Mouse (Mus musculus): ENCODE data around the gene Cttnbp2nl. TPM values are rescaled to one million over a fixed set of nuclear protein-coding genes. Genes with fewer than 3 reads are reported as not detected.

The Cttnbp2nl gene
- total and polyA plus RNA-seq, 2 experiments from 2014 or later: 34.1 to 45.7 TPM

DNA sequence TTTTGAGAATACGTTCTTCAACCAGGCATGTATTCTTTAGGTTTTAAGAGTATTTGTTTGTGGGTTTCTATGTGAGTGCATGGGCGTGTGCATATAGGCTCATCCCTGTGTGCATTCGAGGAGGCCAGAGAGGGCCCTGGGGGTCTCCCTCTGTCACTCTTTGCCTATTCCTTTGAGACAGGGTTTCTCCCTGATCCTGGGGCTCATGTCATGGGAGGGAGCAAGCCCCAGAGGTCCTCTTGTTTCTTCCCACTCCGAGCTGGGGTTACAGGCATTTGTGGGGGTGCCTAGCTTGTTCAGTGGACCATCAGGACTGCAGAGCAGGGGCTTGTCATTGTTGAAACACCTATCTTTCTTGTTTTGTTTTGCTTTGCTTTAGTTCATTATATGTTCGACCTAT is 65.1 kb downstream of the Cttnbp2nl start:
- no peaks in the 10 kb centered on the region for H3K36me3 ChIP-seq (ENCODE audit: insufficient read depth, low read length)
- ATAC-seq (ENCODE audit: low FRiP score): no peak
- no peaks in the 10 kb centered on the region for H3K9me3 ChIP-seq (ENCODE audit: low read length)

DNA sequence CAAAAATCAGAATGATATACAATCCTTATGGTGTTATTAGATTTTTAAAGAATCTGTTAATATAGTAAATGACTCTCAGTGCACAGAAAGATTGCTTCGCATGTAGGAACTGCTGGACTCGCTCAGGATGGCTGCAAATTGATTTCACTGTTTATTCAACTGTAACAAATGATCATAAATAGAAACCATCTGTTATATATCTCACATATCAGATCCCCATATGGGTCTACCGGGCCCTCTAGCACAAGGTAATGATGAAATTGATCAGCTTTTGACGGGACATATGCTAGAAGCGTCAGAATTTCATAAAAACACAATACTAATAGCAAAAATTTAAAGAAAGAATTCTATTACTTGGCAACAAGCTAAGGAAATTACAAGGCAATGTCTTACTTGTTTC is 73.2 kb downstream of the Cttnbp2nl start:
- H3K27ac ChIP-seq (ENCODE audit: low read depth, low read length): no peak overlapping the region
- H3K9ac ChIP-seq (replicated peaks; ENCODE audit: low read length, poor library complexity, severe bottlenecking): no peak overlapping the region
- no peak for TF ChIP-seq CTCF (IDR thresholded peaks at IDR 0.05)
- H3K36me3 ChIP-seq (ENCODE audit: insufficient read depth, low read length): no peaks in the 10 kb centered on the region
- H3K9me3 ChIP-seq (ENCODE audit: low read length): no peaks in the 10 kb centered on the region
- H3K4me2 ChIP-seq (ENCODE audit: low read depth, low read length, poor library complexity, severe bottlenecking): no peak overlapping the region
- no peaks in the 10 kb centered on the region for H3K27me3 ChIP-seq (ENCODE audit: insufficient read depth, low read length)
- WGBS: 77% methylated on average over 5 of the region's 5 CpGs
- no peak for DNase-seq (ENCODE audit: low spot score)
- no peak for ATAC-seq (ENCODE audit: low FRiP score)
- H3K4me1 ChIP-seq (ENCODE audit: insufficient read depth, low read length): no peaks in the 10 kb centered on the region
- no peak overlapping the region for H3K4me3 ChIP-seq (ENCODE audit: low read depth, low read length)

More for the DNA sequence above, 65.1 kb downstream of the Cttnbp2nl start:
- Histone ChIP-seq H3K4me1 (ENCODE audit: insufficient read depth, low read length) (no peaks in the 10 kb centered on the region), H3K27me3 (ENCODE audit: insufficient read depth, low read length) (no peaks in the 10 kb centered on the region), H3K4me3 (ENCODE audit: low read depth, low read length) (no peak overlapping the region), H3K27ac (ENCODE audit: low read depth, low read length) (no peak overlapping the region), H3K9ac (replicated peaks; ENCODE audit: low read length, poor library complexity, severe bottlenecking) (no peak overlapping the region), H3K4me2 (ENCODE audit: low read depth, low read length, poor library complexity, severe bottlenecking) (no peak overlapping the region)
- no peak for TF ChIP-seq CTCF (IDR thresholded peaks at IDR 0.05)
- 81% methylated on average over 5 of the region's 5 CpGs for WGBS
- no peak for DNase-seq (ENCODE audit: low spot score)

DNA sequence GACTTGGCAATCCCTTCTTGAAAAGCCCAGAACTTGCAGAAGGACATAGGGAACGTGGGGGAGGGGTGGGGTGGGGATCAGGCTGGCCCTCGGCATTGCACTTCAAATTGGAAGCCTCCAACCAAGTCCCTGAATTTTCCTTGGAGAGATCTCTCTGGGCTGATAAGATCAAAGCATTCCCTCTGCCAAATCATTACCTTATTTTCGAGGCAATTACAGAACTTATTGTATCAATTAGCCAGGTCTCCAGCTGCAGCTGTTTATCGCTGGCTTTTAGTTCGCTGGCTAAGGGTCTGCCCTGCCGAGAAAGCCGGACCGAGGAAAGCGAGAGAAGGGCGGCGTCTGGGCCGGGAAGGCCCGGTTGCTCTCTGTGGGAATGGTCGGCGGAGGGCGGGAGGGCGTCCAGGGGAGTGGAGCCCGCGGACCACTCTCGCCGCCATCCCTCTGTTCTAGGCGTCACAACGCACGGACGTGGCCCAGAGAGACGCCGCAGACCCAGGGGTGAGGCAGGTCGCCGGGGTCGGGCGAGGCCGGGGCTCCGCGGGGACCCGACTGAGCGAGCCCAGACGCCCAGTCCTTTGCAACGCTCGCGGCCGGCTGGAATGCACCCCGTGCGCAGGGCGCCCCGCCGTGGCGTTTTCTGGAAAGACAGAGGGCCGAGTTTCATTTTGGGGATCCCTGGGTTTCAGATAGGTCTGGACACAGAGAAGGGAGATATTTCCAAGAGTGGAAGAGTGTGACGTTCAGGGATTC is 85.2 kb downstream of the Cttnbp2nl start:
- peak; percentile 57 for ATAC-seq (ENCODE audit: low FRiP score)

DNA sequence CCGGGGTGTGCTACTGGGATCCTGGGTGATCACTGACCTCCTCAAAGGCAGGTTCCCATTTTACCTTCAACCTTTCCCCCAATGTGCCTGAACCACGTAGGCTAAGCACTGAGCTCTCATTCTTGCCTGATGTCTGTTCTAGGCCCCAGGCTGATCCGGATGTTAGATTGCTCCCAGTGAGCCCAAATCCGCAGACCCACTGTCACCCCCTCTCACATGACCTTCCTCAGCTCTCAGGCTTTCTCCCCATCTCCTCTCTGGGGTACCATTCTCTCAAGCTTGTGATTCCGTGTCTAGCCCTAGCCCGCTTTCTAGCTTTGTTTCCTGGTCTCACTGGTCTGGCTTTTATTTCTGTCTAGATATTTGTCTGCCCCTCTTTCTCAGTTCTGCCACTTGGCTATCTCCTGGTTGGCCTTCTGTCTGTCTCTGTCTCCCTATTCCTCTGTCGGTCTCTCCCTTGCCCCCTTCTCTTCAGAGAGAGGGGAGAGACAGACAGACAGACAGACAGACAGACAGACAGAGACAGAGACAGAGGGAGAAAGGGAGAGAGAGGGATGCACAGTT is 86.9 kb downstream of the Cttnbp2nl start:
- Histone ChIP-seq H3K27ac (ENCODE audit: low read depth, low read length) (no peak overlapping the region), H3K9ac (replicated peaks; ENCODE audit: low read length, poor library complexity, severe bottlenecking) (no peak overlapping the region), H3K4me2 (ENCODE audit: low read depth, low read length, poor library complexity, severe bottlenecking) (no peak overlapping the region), H3K36me3 (ENCODE audit: insufficient read depth, low read length) (no peaks in the 10 kb centered on the region), H3K9me3 (ENCODE audit: low read length) (no peaks in the 10 kb centered on the region), H3K4me1 (ENCODE audit: insufficient read depth, low read length) (0 out of 2 replicates have a peak, but pooled peaks cover 3% of the 10 kb centered on the region), H3K27me3 (ENCODE audit: insufficient read depth, low read length) (peaks cover 23% of the 10 kb centered on the region), H3K4me3 (ENCODE audit: low read depth, low read length) (no peak overlapping the region)
- no peak for TF ChIP-seq CTCF (IDR thresholded peaks at IDR 0.05)
- ATAC-seq (ENCODE audit: low FRiP score): no peak
- DNase-seq (ENCODE audit: low spot score): no peak
- 83% methylated on average over 7 of the region's 7 CpGs for WGBS

More for the DNA sequence above, 85.2 kb downstream of the Cttnbp2nl start:
- H3K4me1 ChIP-seq (ENCODE audit: insufficient read depth, low read length): no peaks in the 10 kb centered on the region
- peak; percentile 67 for DNase-seq (ENCODE audit: low spot score)
- peak overlapping the region; percentile 37 for H3K4me3 ChIP-seq (ENCODE audit: low read depth, low read length)
- H3K36me3 ChIP-seq (ENCODE audit: insufficient read depth, low read length): no peaks in the 10 kb centered on the region
- H3K27me3 ChIP-seq (ENCODE audit: insufficient read depth, low read length): peaks cover 8% of the 10 kb centered on the region; the same call in 1 of the 2 replicates
- 2% methylated on average over 46 of the region's 49 CpGs for WGBS
- no peak overlapping the region for H3K27ac ChIP-seq (ENCODE audit: low read depth, low read length)
- peak overlapping the region; percentile 65 for H3K4me2 ChIP-seq (ENCODE audit: low read depth, low read length, poor library complexity, severe bottlenecking)
- TF ChIP-seq CTCF (IDR thresholded peaks at IDR 0.05): peak; percentile 69
- H3K9ac ChIP-seq (replicated peaks; ENCODE audit: low read length, poor library complexity, severe bottlenecking): peak overlapping the region; percentile 47; the same call in 1 of the 2 replicates
- no peaks in the 10 kb centered on the region for H3K9me3 ChIP-seq (ENCODE audit: low read length)

DNA sequence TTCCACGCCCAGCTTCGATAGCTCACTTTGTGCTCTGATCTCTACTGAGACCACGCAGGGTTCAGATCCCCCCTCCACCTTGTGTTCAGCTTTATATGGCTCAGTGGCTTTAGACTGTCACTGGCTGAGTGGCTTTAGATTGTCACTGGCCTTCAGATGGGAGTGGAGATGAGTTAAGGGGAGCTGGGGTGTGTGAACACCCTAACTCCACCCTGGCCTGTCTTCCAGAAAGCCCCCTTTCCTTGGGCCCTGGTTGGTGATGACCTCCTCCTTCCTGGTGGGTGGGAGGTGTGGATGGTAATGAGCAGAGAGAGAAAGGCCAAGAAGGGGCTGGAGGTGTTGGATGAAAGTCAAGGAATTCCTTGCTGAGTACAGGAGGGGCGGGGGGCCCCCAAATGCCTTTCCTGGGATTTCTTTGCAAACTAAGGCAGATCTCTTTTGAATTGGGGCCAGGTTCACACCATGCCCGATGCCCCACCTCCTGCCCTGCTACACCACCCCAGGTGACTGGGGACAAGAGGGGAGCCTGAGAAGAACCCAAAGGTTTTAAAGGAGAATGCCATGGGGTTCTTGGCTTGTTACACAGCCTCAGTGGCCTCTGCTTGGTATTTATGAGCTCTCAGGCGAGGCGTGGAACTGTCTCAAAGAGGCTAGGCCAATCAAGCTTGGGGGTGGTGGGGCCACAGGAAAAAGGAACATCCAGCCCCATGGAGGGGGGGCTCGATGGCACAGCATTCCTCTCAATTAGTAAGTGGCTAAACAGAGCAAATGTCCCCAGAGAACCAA is 87.7 kb downstream of the Cttnbp2nl start:
- no peak for TF ChIP-seq CTCF (IDR thresholded peaks at IDR 0.05)
- DNase-seq (ENCODE audit: low spot score) (no peak), ATAC-seq (ENCODE audit: low FRiP score) (no peak)
- Histone ChIP-seq H3K4me1 (ENCODE audit: insufficient read depth, low read length) (0 out of 2 replicates have a peak, but pooled peaks cover 3% of the 10 kb centered on the region), H3K4me3 (ENCODE audit: low read depth, low read length) (no peak overlapping the region), H3K36me3 (ENCODE audit: insufficient read depth, low read length) (no peaks in the 10 kb centered on the region), H3K27me3 (ENCODE audit: insufficient read depth, low read length) (peaks cover 24% of the 10 kb centered on the region), H3K4me2 (ENCODE audit: low read depth, low read length, poor library complexity, severe bottlenecking) (no peak overlapping the region), H3K9me3 (ENCODE audit: low read length) (no peaks in the 10 kb centered on the region), H3K9ac (replicated peaks; ENCODE audit: low read length, poor library complexity, severe bottlenecking) (no peak overlapping the region), H3K27ac (ENCODE audit: low read depth, low read length) (no peak overlapping the region)
- WGBS: 72% methylated on average over 8 of the region's 8 CpGs
